Mouse (Mus musculus) embryonic facial prominence, embryonic 10.5 days (tissue): ENCODE measurements at regions not wholly inside any gene's neighbourhood (a gene's known extent, or its start where the extent isn't known, plus 50 kb on each side); places are given as distances from the start of the nearest gene placed in this dataset.

Source experiments
- DNase-seq: peaks from one replicate; pipeline ENCODE4 v3.0.0-alpha.2; 2017; ENCODE audit warnings: low spot score
- H3K27ac ChIP-seq: fragments of 300-500 bp; sonication (generic); replicated peaks from 2 replicates; pipeline ENCODE4 v1.5.1; 2016; ENCODE audit warnings: mild to moderate bottlenecking
- H3K27me3 ChIP-seq: fragments of 300-500 bp; sonication (generic); replicated peaks from 2 replicates; pipeline ENCODE4 v1.6.1; 2016; ENCODE audit warnings: low read depth, mild to moderate bottlenecking; ENCODE audit not compliant: poor library complexity, severe bottlenecking
- H3K36me3 ChIP-seq: fragments of 300-500 bp; sonication (generic); replicated peaks from 2 replicates; pipeline ENCODE4 v1.6.1; 2016; ENCODE audit warnings: mild to moderate bottlenecking, moderate library complexity
- H3K4me1 ChIP-seq: fragments of 300-500 bp; sonication (generic); 2 replicates; pipeline ENCODE4 v1.6.1; 2016
- H3K4me3 ChIP-seq: fragments of 300-500 bp; sonication (generic); 2 replicates; pipeline ENCODE4 v1.5.1; 2016; ENCODE audit warnings: mild to moderate bottlenecking, moderate library complexity
- H3K9me3 ChIP-seq: fragments of 300-500 bp; sonication (generic); 2 replicates; pipeline ENCODE4 v1.6.1; 2016; ENCODE audit warnings: mild to moderate bottlenecking
- whole genome bisulfite sequencing: fragments of 180-500 bp; shearing (Covaris S2); methylation state at CpG from one replicate; pipeline ENCODE4 v1.1.7; 2016; 5-methylcytosine and 5-hydroxymethylcytosine counted together

- peak; percentile 32 for DNase-seq
Observed at GRCm38 (mm10) chr13:56350705-56351400, 54.5 kb upstream of the Cxcl14 start.

DNA sequence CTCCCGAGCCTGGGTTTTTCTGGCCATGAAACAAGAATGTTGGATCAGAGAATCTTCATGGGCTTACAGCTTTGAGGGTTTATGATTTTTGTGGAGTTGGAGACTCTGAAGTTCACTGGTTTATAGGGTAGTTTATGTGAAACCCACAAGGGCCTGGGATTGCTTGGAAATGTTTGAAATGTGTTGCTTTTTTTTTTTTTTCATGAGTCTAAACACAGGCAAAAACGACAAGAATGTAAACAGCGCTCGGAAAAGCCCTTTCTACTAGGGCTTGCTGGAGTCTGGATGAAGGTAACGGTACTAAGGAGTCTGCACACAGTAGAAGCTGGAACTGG lies 55.0 kb upstream of the Cxcl14 start:
- no peaks in the 10 kb centered on the region for H3K9me3 ChIP-seq
- no peaks in the 10 kb centered on the region for H3K36me3 ChIP-seq
- H3K27me3 ChIP-seq, result no peaks in the 10 kb centered on the region
- H3K4me1 ChIP-seq, result peaks cover 11% of the 10 kb centered on the region
- no peak for DNase-seq
- no peak overlapping the region for H3K27ac ChIP-seq
- H3K4me3 ChIP-seq, result no peak overlapping the region
- WGBS, result 85% methylated on average over 5 of the region's 5 CpGs

More at GRCm38 (mm10) chr13:56350705-56351400, 54.5 kb upstream of the Cxcl14 start:
- H3K4me3 ChIP-seq, result no peak overlapping the region
- WGBS, result 80% methylated on average over 14 of the region's 14 CpGs
- no peaks in the 10 kb centered on the region for H3K36me3 ChIP-seq
- H3K27me3 ChIP-seq, result no peaks in the 10 kb centered on the region
- peak overlapping the region; percentile 59 for H3K27ac ChIP-seq
- no peaks in the 10 kb centered on the region for H3K9me3 ChIP-seq
- H3K4me1 ChIP-seq, result peaks cover 11% of the 10 kb centered on the region

GRCm38 (mm10) chr13:56352436-56352835 lies 56.1 kb upstream of the Cxcl14 start:
- Histone ChIP-seq H3K9me3 (no peaks in the 10 kb centered on the region), H3K4me1 (peaks cover 15% of the 10 kb centered on the region), H3K36me3 (no peaks in the 10 kb centered on the region), H3K27me3 (0 out of 2 replicates have a peak, but pooled peaks cover 4% of the 10 kb centered on the region), H3K27ac (0 out of 2 replicates have a peak overlapping the region, but pooled peaks have one; percentile 40), H3K4me3 (no peak overlapping the region)
- WGBS, result 91% methylated on average over 6 of the region's 6 CpGs
- DNase-seq, result no peak

DNA sequence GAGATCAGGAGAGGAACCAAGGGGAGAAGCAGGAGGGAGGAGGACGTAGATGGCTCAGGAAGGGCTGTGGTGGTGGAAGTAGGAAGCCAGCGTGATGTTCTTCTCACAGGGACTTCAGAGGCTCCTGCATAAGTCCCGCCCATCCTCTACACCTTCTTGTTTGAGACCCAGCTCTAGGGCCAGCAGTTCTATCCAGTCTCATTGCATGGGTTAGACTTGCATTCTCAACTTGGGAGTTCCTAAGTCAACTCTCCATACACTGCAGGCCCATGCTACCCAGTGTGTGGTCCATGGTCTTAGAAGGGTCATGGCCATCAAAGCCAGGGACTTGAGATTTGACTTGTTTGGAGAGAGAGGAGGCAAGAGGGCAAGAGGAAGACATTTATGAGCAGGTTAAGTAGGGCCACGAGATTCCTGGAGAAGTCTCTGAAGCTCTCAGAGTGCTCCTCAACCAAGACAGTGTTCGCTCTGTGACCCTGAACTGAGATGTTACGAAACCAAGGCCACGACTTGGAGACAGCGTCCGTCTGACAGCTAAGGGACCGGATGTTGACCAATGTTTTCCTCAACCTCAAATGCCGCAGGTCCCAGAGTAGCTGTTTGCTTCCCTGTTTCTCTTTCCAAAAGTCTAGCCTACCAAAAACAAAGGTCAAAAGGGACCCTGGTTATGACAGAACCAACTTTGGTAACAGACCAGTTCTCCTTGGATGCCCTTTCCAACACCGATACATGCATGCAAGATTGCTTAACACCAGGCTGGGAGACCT lies 56.7 kb upstream of the Cxcl14 start:
- H3K4me1 ChIP-seq, result peaks cover 15% of the 10 kb centered on the region
- WGBS, result 91% methylated on average over 12 of the region's 12 CpGs
- 0 out of 2 replicates have a peak, but pooled peaks cover 4% of the 10 kb centered on the region for H3K27me3 ChIP-seq
- H3K9me3 ChIP-seq, result no peaks in the 10 kb centered on the region
- DNase-seq, result no peak
- H3K36me3 ChIP-seq, result no peaks in the 10 kb centered on the region
- H3K4me3 ChIP-seq, result no peak overlapping the region
- no peak overlapping the region for H3K27ac ChIP-seq

- Histone ChIP-seq H3K27me3 (0 out of 2 replicates have a peak, but pooled peaks cover 4% of the 10 kb centered on the region), H3K27ac (no peak overlapping the region), H3K9me3 (no peaks in the 10 kb centered on the region), H3K4me3 (no peak overlapping the region), H3K4me1 (peaks cover 17% of the 10 kb centered on the region), H3K36me3 (no peaks in the 10 kb centered on the region)
- 94% methylated on average over 11 of the region's 11 CpGs for WGBS
- DNase-seq, result no peak
Observed at GRCm38 (mm10) chr13:56353921-56354320, 57.6 kb upstream of the Cxcl14 start.

GRCm38 (mm10) chr13:56354630-56355029 lies 58.3 kb upstream of the Cxcl14 start:
- no peak overlapping the region for H3K4me3 ChIP-seq
- H3K4me1 ChIP-seq, result peaks cover 20% of the 10 kb centered on the region
- 0 out of 2 replicates have a peak, but pooled peaks cover 4% of the 10 kb centered on the region for H3K27me3 ChIP-seq
- H3K36me3 ChIP-seq, result no peaks in the 10 kb centered on the region
- DNase-seq, result no peak
- no peaks in the 10 kb centered on the region for H3K9me3 ChIP-seq
- H3K27ac ChIP-seq, result no peak overlapping the region
- 91% methylated on average over 1 of the region's 1 CpGs for WGBS

DNA sequence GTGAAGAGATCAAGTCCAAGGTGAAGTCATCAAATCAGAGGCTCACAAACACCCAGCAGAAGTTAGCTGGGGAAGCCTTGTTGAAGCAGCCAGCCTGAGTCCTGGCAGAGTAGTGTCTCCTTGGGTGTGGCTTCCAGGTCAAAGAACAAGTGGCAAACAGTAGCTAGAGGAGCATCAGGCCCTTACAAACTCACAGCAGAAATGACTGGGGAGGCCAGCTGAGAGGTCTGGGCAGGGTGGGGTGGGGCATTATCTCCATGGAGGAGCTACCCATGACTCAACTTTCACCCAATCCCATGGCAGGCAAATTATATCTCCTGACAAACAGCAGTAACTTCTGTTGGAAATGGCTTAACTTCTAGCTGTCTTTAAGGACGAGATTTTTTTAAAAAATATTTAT lies 60.6 kb upstream of the Cxcl14 start:
- Histone ChIP-seq H3K9me3 (no peaks in the 10 kb centered on the region), H3K27ac (no peak overlapping the region), H3K4me1 (peaks cover 9% of the 10 kb centered on the region; the same call in 1 of the 2 replicates), H3K4me3 (no peak overlapping the region), H3K36me3 (no peaks in the 10 kb centered on the region), H3K27me3 (0 out of 2 replicates have a peak, but pooled peaks cover 4% of the 10 kb centered on the region)
- DNase-seq, result no peak
- 59% methylated on average over 1 of the region's 1 CpGs for WGBS

DNA sequence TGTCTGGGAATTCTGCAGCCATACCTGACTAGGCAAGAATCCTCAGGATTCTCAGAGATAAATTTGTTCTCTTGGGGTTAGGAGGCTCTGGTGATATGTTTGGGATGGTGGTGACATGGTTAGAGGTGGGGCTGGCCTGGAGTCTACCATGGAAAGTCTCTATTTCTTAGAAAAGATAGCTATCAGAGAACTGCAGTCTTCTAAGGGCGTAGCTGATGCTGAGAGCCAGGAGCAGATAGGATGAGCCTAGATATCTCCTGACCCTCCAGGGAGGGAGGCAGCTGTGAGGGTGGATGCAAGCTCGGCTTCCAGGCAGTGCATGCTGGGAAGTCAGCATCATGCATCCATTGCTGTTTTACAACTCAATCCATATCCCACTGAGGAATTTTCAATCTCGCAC lies 61.6 kb upstream of the Cxcl14 start:
- Histone ChIP-seq H3K27ac (no peak overlapping the region), H3K36me3 (no peaks in the 10 kb centered on the region), H3K4me1 (peaks cover 15% of the 10 kb centered on the region), H3K4me3 (no peak overlapping the region), H3K27me3 (0 out of 2 replicates have a peak, but pooled peaks cover 4% of the 10 kb centered on the region), H3K9me3 (no peaks in the 10 kb centered on the region)
- WGBS, result 93% methylated on average over 3 of the region's 3 CpGs
- DNase-seq, result no peak

- Histone ChIP-seq H3K27ac (no peak overlapping the region), H3K27me3 (0 out of 2 replicates have a peak, but pooled peaks cover 4% of the 10 kb centered on the region), H3K4me1 (peaks cover 22% of the 10 kb centered on the region), H3K36me3 (no peaks in the 10 kb centered on the region), H3K4me3 (no peak overlapping the region), H3K9me3 (no peaks in the 10 kb centered on the region)
- WGBS, result 54% methylated on average over 7 of the region's 7 CpGs
- DNase-seq, result no peak
Observed at GRCm38 (mm10) chr13:56358827-56359226, 62.5 kb upstream of the Cxcl14 start.

DNA sequence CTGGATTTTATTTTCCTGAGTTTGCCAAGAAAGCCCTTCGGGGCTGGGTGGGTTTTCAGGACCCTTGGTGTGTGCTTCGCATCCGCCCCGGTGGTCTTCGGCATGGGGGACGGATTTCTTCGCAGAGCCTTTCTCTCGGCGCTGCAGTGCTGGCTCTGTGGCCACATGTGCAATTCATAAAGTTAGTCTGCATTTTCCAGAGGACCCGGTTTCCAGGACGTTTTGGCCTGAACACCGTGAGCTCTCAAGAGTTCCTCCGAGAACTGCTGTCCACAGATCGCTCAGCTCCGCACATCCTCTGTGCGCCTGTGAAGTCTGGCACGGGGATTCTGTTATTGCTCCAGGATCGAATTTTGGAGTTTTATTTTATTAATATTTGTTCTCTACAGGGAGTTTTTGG lies 63.2 kb upstream of the Cxcl14 start:
- Histone ChIP-seq H3K36me3 (no peaks in the 10 kb centered on the region), H3K27me3 (0 out of 2 replicates have a peak, but pooled peaks cover 4% of the 10 kb centered on the region), H3K27ac (peak overlapping the region; percentile 19), H3K9me3 (no peaks in the 10 kb centered on the region), H3K4me3 (no peak overlapping the region), H3K4me1 (peaks cover 22% of the 10 kb centered on the region)
- DNase-seq, result no peak
- 86% methylated on average over 18 of the region's 18 CpGs for WGBS

GRCm38 (mm10) chr13:56360803-56361202 lies 64.5 kb upstream of the Cxcl14 start:
- no peak for DNase-seq
- H3K27ac ChIP-seq, result no peak overlapping the region
- WGBS, result 90% methylated on average over 2 of the region's 2 CpGs

GRCm38 (mm10) chr13:56362238-56362637 lies 64.2 kb upstream of the Gm3045 start:
- H3K9me3 ChIP-seq, result no peaks in the 10 kb centered on the region
- H3K4me3 ChIP-seq, result no peak overlapping the region
- no peak overlapping the region for H3K27ac ChIP-seq
- WGBS, result 75% methylated on average over 4 of the region's 4 CpGs
- no peaks in the 10 kb centered on the region for H3K36me3 ChIP-seq
- H3K4me1 ChIP-seq, result peaks cover 19% of the 10 kb centered on the region
- no peaks in the 10 kb centered on the region for H3K27me3 ChIP-seq
- no peak for DNase-seq

More at GRCm38 (mm10) chr13:56360803-56361202, 64.5 kb upstream of the Cxcl14 start:
- Histone ChIP-seq H3K27me3 (0 out of 2 replicates have a peak, but pooled peaks cover 4% of the 10 kb centered on the region), H3K36me3 (no peaks in the 10 kb centered on the region), H3K4me1 (peaks cover 22% of the 10 kb centered on the region), H3K4me3 (no peak overlapping the region), H3K9me3 (no peaks in the 10 kb centered on the region)

- no peaks in the 10 kb centered on the region for H3K9me3 ChIP-seq
- 0 out of 2 replicates have a peak, but pooled peaks cover 3% of the 10 kb centered on the region for H3K27me3 ChIP-seq
- DNase-seq, result no peak
- 37% methylated on average over 13 of the region's 13 CpGs for WGBS
- H3K4me1 ChIP-seq, result peaks cover 19% of the 10 kb centered on the region
- no peak overlapping the region for H3K27ac ChIP-seq
- H3K36me3 ChIP-seq, result no peaks in the 10 kb centered on the region
- H3K4me3 ChIP-seq, result no peak overlapping the region
Observed at GRCm38 (mm10) chr13:56362646-56363045, 63.7 kb upstream of the Gm3045 start.
